Mouse (Mus musculus): ENCODE results near the gene Ppp1r14d. TPM values are rescaled to one million over a fixed set of nuclear protein-coding genes. Genes with fewer than 3 reads are reported as not detected.
A peak's percentile ranks its signal among the peaks of the same experiment; 100 is the strongest.

The Ppp1r14d gene
- not detected in 2 replicates for polyA plus RNA-seq (2015; fragmentation: Nextera tagmentation; extraction: Ambion mirVana)

- H3K4me1 ChIP-seq (replicated peaks), result no peaks in the 10 kb centered on the region
- H3K4me2 ChIP-seq, result no peak within 1 kb of the TSS
- H3K27ac ChIP-seq, result no peak within 1 kb of the TSS
- 75% methylated on average over 6 of the region's 6 CpGs for WGBS
- ATAC-seq (replicated peaks; ENCODE audit: insufficient number of reproducible peaks, insufficient read depth, low FRiP score, low read depth), result no peak
- no peaks in the 10 kb centered on the region for H3K9me3 ChIP-seq (replicated peaks)
- peaks cover 20% of the 10 kb centered on the region for H3K27me3 ChIP-seq
- H3K9ac ChIP-seq, result no peak within 1 kb of the TSS
- no peaks in the 10 kb centered on the region for H3K36me3 ChIP-seq
- no peak within 1 kb of the TSS for H3K4me3 ChIP-seq
These were observed at the start of gene Ppp1r14d for GRCm38 (mm10) chr2:119229775-119230704. Gene Ppp1r14d, minus strand, starts transcription at chr2:119229906.

- H3K27ac ChIP-seq, result no peak overlapping the region
- H3K27me3 ChIP-seq, result no peaks in the 10 kb centered on the region
- no peak overlapping the region for H3K4me2 ChIP-seq
- no peaks in the 10 kb centered on the region for H3K4me1 ChIP-seq (replicated peaks)
- H3K9ac ChIP-seq, result no peak overlapping the region
- H3K4me3 ChIP-seq, result no peak overlapping the region
- ATAC-seq (replicated peaks; ENCODE audit: insufficient number of reproducible peaks, insufficient read depth, low FRiP score, low read depth), result no peak
- WGBS, result 91% methylated on average over 23 of the region's 23 CpGs
- H3K36me3 ChIP-seq, result no peaks in the 10 kb centered on the region
- no peaks in the 10 kb centered on the region for H3K9me3 ChIP-seq (replicated peaks)
These were observed 48.1 kb upstream of the Ppp1r14d start for GRCm38 (mm10) chr2:119277810-119278209.

- Histone ChIP-seq H3K4me2 (no peak overlapping the region), H3K27ac (no peak overlapping the region), H3K36me3 (no peaks in the 10 kb centered on the region), H3K9ac (no peak overlapping the region), H3K4me3 (no peak overlapping the region), H3K9me3 (replicated peaks) (no peaks in the 10 kb centered on the region), H3K27me3 (no peaks in the 10 kb centered on the region), H3K4me1 (replicated peaks) (no peaks in the 10 kb centered on the region)
- no peak for ATAC-seq (replicated peaks; ENCODE audit: insufficient number of reproducible peaks, insufficient read depth, low FRiP score, low read depth)
- WGBS, result 65% methylated on average over 7 of the region's 7 CpGs
These were observed 47.2 kb upstream of the Ppp1r14d start for GRCm38 (mm10) chr2:119276926-119277325.

- peaks cover 5% of the 10 kb centered on the region; the same call in 1 of the 2 replicates for H3K4me1 ChIP-seq (replicated peaks)
- 77% methylated on average over 1 of the region's 1 CpGs for WGBS
- H3K36me3 ChIP-seq, result no peaks in the 10 kb centered on the region
- H3K4me2 ChIP-seq, result no peak overlapping the region
- ATAC-seq (replicated peaks; ENCODE audit: insufficient number of reproducible peaks, insufficient read depth, low FRiP score, low read depth), result no peak
- H3K9ac ChIP-seq, result no peak overlapping the region
- H3K9me3 ChIP-seq (replicated peaks), result no peaks in the 10 kb centered on the region
- no peak overlapping the region for H3K4me3 ChIP-seq
- peaks cover 19% of the 10 kb centered on the region for H3K27me3 ChIP-seq
- no peak overlapping the region for H3K27ac ChIP-seq
These were observed 44.4 kb upstream of the Ppp1r14d start for GRCm38 (mm10) chr2:119274126-119274525.

- Histone ChIP-seq H3K27ac (no peak within 1 kb of the TSS), H3K9ac (peak within 1 kb of the TSS; percentile 65), H3K4me1 (replicated peaks) (peaks cover 5% of the 10 kb centered on the region; the same call in 1 of the 2 replicates), H3K27me3 (peaks cover 29% of the 10 kb centered on the region), H3K36me3 (no peaks in the 10 kb centered on the region), H3K4me2 (peak within 1 kb of the TSS; percentile 99), H3K4me3 (peak within 1 kb of the TSS; percentile 66), H3K9me3 (replicated peaks) (no peaks in the 10 kb centered on the region)
- WGBS, result 1% methylated on average over 49 of the region's 49 CpGs
- ATAC-seq (replicated peaks; ENCODE audit: insufficient number of reproducible peaks, insufficient read depth, low FRiP score, low read depth), result peak; percentile 84
These were observed 41.1 kb upstream of the Ppp1r14d start, which contains the start of gene Rhov for GRCm38 (mm10) chr2:119270643-119271331. Gene Rhov, minus strand, starts transcription at chr2:119271272.

- 55% methylated on average over 9 of the region's 9 CpGs for WGBS
- peak overlapping the region; percentile 99 for H3K4me2 ChIP-seq
- peaks cover 29% of the 10 kb centered on the region for H3K27me3 ChIP-seq
- no peak for ATAC-seq (replicated peaks; ENCODE audit: insufficient number of reproducible peaks, insufficient read depth, low FRiP score, low read depth)
- H3K9ac ChIP-seq, result no peak overlapping the region
- no peak overlapping the region for H3K27ac ChIP-seq
- H3K4me1 ChIP-seq (replicated peaks), result peaks cover 5% of the 10 kb centered on the region; the same call in 1 of the 2 replicates
- no peaks in the 10 kb centered on the region for H3K36me3 ChIP-seq
- H3K9me3 ChIP-seq (replicated peaks), result no peaks in the 10 kb centered on the region
- peak overlapping the region; percentile 66 for H3K4me3 ChIP-seq
These were observed 40.6 kb upstream of the Ppp1r14d start for GRCm38 (mm10) chr2:119270286-119270642.

GRCm38 (mm10) chr2:119263813-119264212, 34.1 kb upstream of the Ppp1r14d start:
- Histone ChIP-seq H3K4me2 (no peak overlapping the region), H3K4me3 (no peak overlapping the region), H3K4me1 (replicated peaks) (peaks cover 12% of the 10 kb centered on the region), H3K36me3 (no peaks in the 10 kb centered on the region), H3K27me3 (peaks cover 7% of the 10 kb centered on the region; the same call in 1 of the 2 replicates), H3K9me3 (replicated peaks) (no peaks in the 10 kb centered on the region), H3K9ac (no peak overlapping the region), H3K27ac (no peak overlapping the region)
- ATAC-seq (replicated peaks; ENCODE audit: insufficient number of reproducible peaks, insufficient read depth, low FRiP score, low read depth), result no peak
- 64% methylated on average over 5 of the region's 5 CpGs for WGBS

GRCm38 (mm10) chr2:119262978-119263377, 33.3 kb upstream of the Ppp1r14d start:
- Histone ChIP-seq H3K4me2 (peak overlapping the region; percentile 42), H3K27me3 (no peaks in the 10 kb centered on the region), H3K27ac (no peak overlapping the region), H3K4me3 (peak overlapping the region; percentile 11; the same call in 1 of the 2 replicates), H3K4me1 (replicated peaks) (peaks cover 12% of the 10 kb centered on the region), H3K9me3 (replicated peaks) (no peaks in the 10 kb centered on the region), H3K36me3 (no peaks in the 10 kb centered on the region), H3K9ac (no peak overlapping the region)
- peak; percentile 58; the same call in 1 of the 2 replicates for ATAC-seq (replicated peaks; ENCODE audit: insufficient number of reproducible peaks, insufficient read depth, low FRiP score, low read depth)
- 26% methylated on average over 8 of the region's 8 CpGs for WGBS

- Histone ChIP-seq H3K36me3 (no peaks in the 10 kb centered on the region), H3K27ac (no peak overlapping the region), H3K4me1 (replicated peaks) (peaks cover 12% of the 10 kb centered on the region), H3K27me3 (no peaks in the 10 kb centered on the region), H3K9me3 (replicated peaks) (no peaks in the 10 kb centered on the region), H3K9ac (no peak overlapping the region), H3K4me3 (no peak overlapping the region), H3K4me2 (no peak overlapping the region)
- no peak for ATAC-seq (replicated peaks; ENCODE audit: insufficient number of reproducible peaks, insufficient read depth, low FRiP score, low read depth)
- WGBS, result 21% methylated on average over 2 of the region's 2 CpGs
These were observed 31.6 kb upstream of the Ppp1r14d start for GRCm38 (mm10) chr2:119261326-119261725.

- 52% methylated on average over 1 of the region's 1 CpGs for WGBS
- Histone ChIP-seq H3K4me1 (replicated peaks) (peaks cover 12% of the 10 kb centered on the region), H3K27ac (no peak overlapping the region), H3K4me2 (no peak overlapping the region), H3K9ac (no peak overlapping the region), H3K27me3 (peaks cover 2% of the 10 kb centered on the region), H3K9me3 (replicated peaks) (no peaks in the 10 kb centered on the region), H3K36me3 (no peaks in the 10 kb centered on the region), H3K4me3 (no peak overlapping the region)
- no peak for ATAC-seq (replicated peaks; ENCODE audit: insufficient number of reproducible peaks, insufficient read depth, low FRiP score, low read depth)
These were observed 30.8 kb upstream of the Ppp1r14d start for GRCm38 (mm10) chr2:119260518-119260917.

- no peak for ATAC-seq (replicated peaks; ENCODE audit: insufficient number of reproducible peaks, insufficient read depth, low FRiP score, low read depth)
- no peak overlapping the region for H3K4me3 ChIP-seq
- no peak overlapping the region for H3K9ac ChIP-seq
- no peak overlapping the region for H3K27ac ChIP-seq
- H3K27me3 ChIP-seq, result peaks cover 19% of the 10 kb centered on the region
- 25% methylated on average over 7 of the region's 7 CpGs for WGBS
- H3K36me3 ChIP-seq, result no peaks in the 10 kb centered on the region
- H3K4me1 ChIP-seq (replicated peaks), result peaks cover 4% of the 10 kb centered on the region
- no peaks in the 10 kb centered on the region for H3K9me3 ChIP-seq (replicated peaks)
- no peak overlapping the region for H3K4me2 ChIP-seq
These were observed 25.3 kb upstream of the Ppp1r14d start for GRCm38 (mm10) chr2:119254976-119255375.
